Comparison of ENCODE assay signal across 31 mouse cellular contexts in the genomic region with DNA sequence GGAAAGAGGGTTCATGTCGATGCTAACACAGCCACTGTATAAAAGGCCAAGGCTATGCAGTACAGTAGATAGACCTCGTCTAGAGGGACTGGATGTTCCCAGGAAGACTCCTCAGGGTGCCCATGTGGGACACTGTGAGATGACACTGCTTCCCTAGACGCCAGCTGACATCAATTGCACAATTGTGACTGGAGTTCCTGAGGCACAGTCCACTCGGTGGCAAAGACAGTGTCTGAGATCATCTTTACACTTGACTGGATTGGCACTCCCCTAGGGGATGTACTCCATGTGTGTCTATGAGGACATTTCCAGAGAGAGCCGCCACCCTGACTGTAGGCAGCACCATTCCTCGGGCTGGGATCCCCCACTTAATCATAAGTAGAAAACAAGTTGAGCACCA. TPM values are rescaled to one million over a fixed set of nuclear protein-coding genes. Genes with fewer than 3 reads are reported as not detected.
A peak's percentile ranks its signal among the peaks of the same experiment; 100 is the strongest.
DNase-seq lines count a peak whose midpoint lies in the region; ATAC-seq and TF ChIP-seq lines count a peak whose summit lies in the region.
"Had no signal": no experiment of that assay in that cellular context is flagged by ENCODE, and none has a peak within 500 bp of the region (broad histone marks: within the 10 kb centered on the region; RNA-seq: fewer than 3 reads in every experiment).

No protein-coding gene starts in this region.

- H3K4me3 ChIP-seq in liver, adult 2 months (ENCODE audit: insufficient read depth, low read depth, low read length), result no peak overlapping the region
- H3K4me3 ChIP-seq in liver, embryonic 11.5 days (ENCODE audit: low read depth, low read length), result no peak overlapping the region
- H3K4me3 ChIP-seq: embryonic facial prominence, embryonic 12.5 days; embryonic facial prominence, embryonic 15.5 days; heart, embryonic 12.5 days; heart, embryonic 15.5 days; hindbrain, embryonic 12.5 days; hindbrain, embryonic 15.5 days; intestine, embryonic 15.5 days had no signal

- no peak for TF ChIP-seq POLR2A in liver, adult 2 months (IDR thresholded peaks at IDR 0.05; ENCODE audit: extremely low read depth, insufficient read depth, low read length)

- H3K9me3 ChIP-seq in liver, embryonic 11.5 days (ENCODE audit: control insufficient read depth, low read length), result no peaks in the 10 kb centered on the region
- H3K9me3 ChIP-seq: embryonic facial prominence, embryonic 12.5 days; embryonic facial prominence, embryonic 15.5 days; heart, embryonic 12.5 days; heart, embryonic 15.5 days; hindbrain, embryonic 12.5 days; hindbrain, embryonic 15.5 days; intestine, embryonic 15.5 days had no signal

- ATAC-seq in liver, embryonic 11.5 days (replicated peaks; ENCODE audit: low FRiP score), result no peak
- ATAC-seq: CD4-positive, CD25-positive, alpha-beta regulatory T cell, adult 4 months; forebrain, embryonic 14.5 days; forebrain, postnatal 0 days; intestine, embryonic 15.5 days had no signal

- H3K79me2 ChIP-seq in liver, adult 2 months (ENCODE audit: control insufficient read depth, insufficient read depth, low read length), result no peaks in the 10 kb centered on the region

- H3K9ac ChIP-seq in liver, adult 2 months (ENCODE audit: low read depth, low read length), result no peak overlapping the region
- no peak overlapping the region for H3K9ac ChIP-seq in liver, embryonic 11.5 days (ENCODE audit: low read depth, low read length)
- H3K9ac ChIP-seq: embryonic facial prominence, embryonic 12.5 days; embryonic facial prominence, embryonic 15.5 days; forebrain, postnatal 0 days; heart, embryonic 12.5 days; heart, embryonic 15.5 days; hindbrain, embryonic 12.5 days; hindbrain, embryonic 15.5 days; intestine, embryonic 15.5 days had no signal

- peaks cover 12% of the 10 kb centered on the region for H3K4me1 ChIP-seq in liver, adult 2 months (ENCODE audit: control insufficient read depth, insufficient read depth, low read length)
- H3K4me1 ChIP-seq in liver, embryonic 11.5 days (replicated peaks; ENCODE audit: control insufficient read depth, insufficient read depth, low read length), result no peaks in the 10 kb centered on the region
- H3K4me1 ChIP-seq: embryonic facial prominence, embryonic 12.5 days; heart, embryonic 12.5 days; heart, embryonic 15.5 days; hindbrain, embryonic 12.5 days; hindbrain, embryonic 15.5 days; intestine, embryonic 15.5 days had no signal

- TF ChIP-seq CTCF in liver, adult 2 months (IDR thresholded peaks at IDR 0.05; ENCODE audit: low read depth, low read length), result no peak

- no peak overlapping the region for H3K4me2 ChIP-seq in liver, embryonic 11.5 days
- H3K4me2 ChIP-seq: embryonic facial prominence, embryonic 12.5 days; embryonic facial prominence, embryonic 15.5 days; heart, embryonic 12.5 days; heart, embryonic 15.5 days; hindbrain, embryonic 12.5 days; hindbrain, embryonic 15.5 days; intestine, embryonic 15.5 days had no signal

- H3K27ac ChIP-seq in liver, adult 2 months (replicated peaks; ENCODE audit: insufficient read depth, low read depth, low read length), result no peak overlapping the region; the same call in 1 of the 2 replicates
- H3K27ac ChIP-seq in liver, embryonic 11.5 days (ENCODE audit: low read depth, low read length), result no peak overlapping the region
- H3K27ac ChIP-seq: embryonic facial prominence, embryonic 12.5 days; embryonic facial prominence, embryonic 15.5 days; heart, embryonic 15.5 days; hindbrain, embryonic 12.5 days; hindbrain, embryonic 15.5 days; intestine, embryonic 15.5 days had no signal

- WGBS in liver, adult 2 months, result 62% methylated on average over 6 of the region's 6 CpGs
- 71% methylated on average over 6 of the region's 6 CpGs for WGBS in liver, embryonic 11.5 days

- intact Hi-C loops in heart, postnatal 36 days (cut with DNase I), result no loop called here

- 0 out of 2 replicates have a peak, but pooled peaks cover 2% of the 10 kb centered on the region for H3K36me3 ChIP-seq in liver, adult 2 months (ENCODE audit: control insufficient read depth, insufficient read depth, low read length)
- H3K36me3 ChIP-seq in liver, embryonic 11.5 days (ENCODE audit: control insufficient read depth, insufficient read depth, low read length), result no peaks in the 10 kb centered on the region
- H3K36me3 ChIP-seq: embryonic facial prominence, embryonic 12.5 days; embryonic facial prominence, embryonic 15.5 days; heart, embryonic 12.5 days; heart, embryonic 15.5 days; hindbrain, embryonic 12.5 days; hindbrain, embryonic 15.5 days; intestine, embryonic 15.5 days had no signal

- DNase-seq in heart, adult 11 months, result peak; percentile 83
- no peak for DNase-seq in heart, postnatal 36 days
- DNase-seq in liver, adult 2 months (ENCODE audit: extremely low read depth, low read depth, low spot score), result peak; percentile 66
- DNase-seq in liver, embryonic 11.5 days (ENCODE audit: low spot score), result no peak
- peak; percentile 46 for DNase-seq in adipocyte (ENCODE audit: low spot score)
- DNase-seq in adrenal gland, postnatal 14 days, result no peak
- DNase-seq: adrenal gland, adult 8-10 months; B cell, adult 2 months; cerebellum, adult 18-20 months; cerebellum, adult 9-10 months; cerebellum, postnatal 14 days; forebrain, postnatal 0 days; gastrocnemius, postnatal 25 days; heart, adult 18-20 months; heart, postnatal 10 days; heart, postnatal 4 days; kidney, adult 11 months had no signal

- H3K27me3 ChIP-seq in liver, adult 2 months (ENCODE audit: control insufficient read depth, insufficient read depth, low read length), result no peaks in the 10 kb centered on the region
- H3K27me3 ChIP-seq in liver, embryonic 11.5 days (replicated peaks; ENCODE audit: control insufficient read depth, insufficient read depth, low read length), result no peaks in the 10 kb centered on the region
- H3K27me3 ChIP-seq: embryonic facial prominence, embryonic 12.5 days; embryonic facial prominence, embryonic 15.5 days; heart, embryonic 15.5 days; hindbrain, embryonic 12.5 days; hindbrain, embryonic 15.5 days; intestine, embryonic 15.5 days had no signal

RNA-seq across cellular contexts. Expression of a gene that starts 4.2 kb away (rescaled TPM):
- 1 to 10 TPM in 1 of 2 experiments, not detected in 1; 1.5 TPM for total RNA-seq in heart, postnatal 36 days (2021)
- 1,235 and 2,595 TPM in 2 replicates for total RNA-seq in liver, adult 2 months (2014; rRNA removed)
- 676 and 691 TPM in 2 replicates for polyA plus RNA-seq in liver, adult 2 months (2012; rRNA removed)
- polyA plus RNA-seq in liver, embryonic 11.5 days (2014; fragmentation: Nextera tagmentation; extraction: Ambion mirVana), result not detected in 2 replicates
- 7.2 and 16.7 TPM in 2 replicates for total RNA-seq in adrenal gland, postnatal 14 days (2021)
- total RNA-seq: forebrain, postnatal 0 days; heart, postnatal 4 days; MEL had no signal
- polyA plus RNA-seq: CD4-positive, CD25-positive, alpha-beta regulatory T cell, adult 4 months; embryonic facial prominence, embryonic 12.5 days; forebrain, embryonic 11.5 days; forebrain, embryonic 14.5 days; forebrain, postnatal 0 days; heart, embryonic 12.5 days; heart, embryonic 15.5 days; hindbrain, embryonic 12.5 days; hindbrain, embryonic 15.5 days; intestine, embryonic 15.5 days had no signal

RNA-seq across cellular contexts. Expression of a gene that starts 7.4 kb away (rescaled TPM):
- total RNA-seq in heart, postnatal 36 days (2021), result 1 to 10 TPM; 2.0 to 2.1 TPM
- 1.1 and 14.1 TPM in 2 replicates for total RNA-seq in liver, adult 2 months (2014; rRNA removed)
- polyA plus RNA-seq in liver, adult 2 months (2012; rRNA removed), result 7.3 and 11.4 TPM in 2 replicates
- polyA plus RNA-seq in liver, embryonic 11.5 days (2014; fragmentation: Nextera tagmentation; extraction: Ambion mirVana), result not detected in 2 replicates
- total RNA-seq in adrenal gland, postnatal 14 days (2021), result 6.6 and 8.0 TPM in 2 replicates
- total RNA-seq: common myeloid progenitor, adult 5-6 weeks; forebrain, postnatal 0 days; gastrocnemius, adult 8-10 months; heart, postnatal 4 days; MEL had no signal
- polyA plus RNA-seq: embryonic facial prominence, embryonic 12.5 days; embryonic facial prominence, embryonic 15.5 days; forebrain, embryonic 11.5 days; forebrain, embryonic 14.5 days; forebrain, postnatal 0 days; frontal cortex, adult 2 months; heart, embryonic 12.5 days; heart, embryonic 15.5 days; hindbrain, embryonic 12.5 days; hindbrain, embryonic 15.5 days; intestine, embryonic 15.5 days had no signal

RNA-seq across cellular contexts. Expression of a gene that starts 13.7 kb away (rescaled TPM):
- total RNA-seq in heart, postnatal 36 days (2021), result not detected
- total RNA-seq in liver, adult 2 months (2014; rRNA removed), result 27.0 and 55.0 TPM in 2 replicates
- polyA plus RNA-seq in liver, adult 2 months (2012; rRNA removed), result 66.8 and 86.8 TPM in 2 replicates
- not detected in 2 replicates for polyA plus RNA-seq in liver, embryonic 11.5 days (2014; fragmentation: Nextera tagmentation; extraction: Ambion mirVana)
- 1.1 and 1.9 TPM in 2 replicates for total RNA-seq in adrenal gland, postnatal 14 days (2021)
- total RNA-seq: common myeloid progenitor, adult 5-6 weeks; forebrain, postnatal 0 days; heart, postnatal 10 days; heart, postnatal 4 days; MEL had no signal
- polyA plus RNA-seq: embryonic facial prominence, embryonic 12.5 days; forebrain, embryonic 11.5 days; forebrain, embryonic 14.5 days; forebrain, postnatal 0 days; frontal cortex, adult 2 months; heart, embryonic 12.5 days; heart, embryonic 15.5 days; hindbrain, embryonic 12.5 days; hindbrain, embryonic 15.5 days; intestine, embryonic 15.5 days had no signal

RNA-seq across cellular contexts. Expression of a gene that starts 54.6 kb away (rescaled TPM):
- 1 to 10 TPM; 3.6 to 4.0 TPM for total RNA-seq in heart, postnatal 36 days (2021)
- 1.0 and 1.4 TPM in 2 replicates for total RNA-seq in liver, adult 2 months (2014; rRNA removed)
- polyA plus RNA-seq in liver, adult 2 months (2012; rRNA removed), result 1.1 and 1.6 TPM in 2 replicates
- 8.8 and 8.9 TPM in 2 replicates for polyA plus RNA-seq in liver, embryonic 11.5 days (2014; fragmentation: Nextera tagmentation; extraction: Ambion mirVana)
- total RNA-seq in adrenal gland, postnatal 14 days (2021), result 4.4 and 16.1 TPM in 2 replicates

Comparison
In these comparisons a context has a peak if more than half of its experiments do, and no peak if none do; other contexts are left out.
1. DNase-seq: peak in heart, adult 11 months (single experiment), liver, adult 2 months (single experiment) and adipocyte (single experiment); none in heart, postnatal 36 days (0 of 2), liver, embryonic 11.5 days (single experiment) and adrenal gland, postnatal 14 days (single experiment).
2. RNA of a gene that starts 4.2 kb away (total RNA-seq): 1,235 to 2,595 TPM in liver, adult 2 months; 7.2 to 16.7 TPM in adrenal gland, postnatal 14 days and 1.5 TPM in heart, postnatal 36 days; every median in the first group is over 10 times any median in the second.